Mouse (Mus musculus) forebrain, embryonic 14.5 days (tissue): ENCODE results near the gene Fgfr2. TPM values are rescaled to one million over a fixed set of nuclear protein-coding genes. Genes with fewer than 3 reads are reported as not detected.

Experiments used
- ATAC-seq: fragments of 200-750 bp; cut with Nextera tagmentation; 2 replicates; pipeline ENCODE4 v1.8.0; 2017; ENCODE audit warnings: mild to moderate bottlenecking, moderate library complexity
- DNase-seq: peaks from one replicate; pipeline ENCODE4 v3.0.0-alpha.2; 2015; ENCODE audit warnings: low spot score
- H3K27ac ChIP-seq: fragments of 300-500 bp; sonication (generic); 2 replicates; pipeline ENCODE4 v1.5.1; 2014; ENCODE audit warnings: low read depth, mild to moderate bottlenecking, control low read depth, low read length, moderate library complexity
- H3K27me3 ChIP-seq: fragments of 300-500 bp; sonication (generic); replicated peaks from 2 replicates; pipeline ENCODE4 v1.6.1; 2014; ENCODE audit warnings: low read length, control low read depth, mixed read lengths; ENCODE audit not compliant: control insufficient read depth, insufficient read depth
- H3K36me3 ChIP-seq: fragments of 300-500 bp; sonication (generic); 2 replicates; pipeline ENCODE4 v1.6.1; 2014; ENCODE audit warnings: low read length, control low read depth; ENCODE audit not compliant: control insufficient read depth, insufficient read depth
- H3K4me1 ChIP-seq: fragments of 300-500 bp; sonication (generic); 2 replicates; pipeline ENCODE4 v1.6.1; 2014; ENCODE audit warnings: antibody characterized with exemption, low read length, control low read depth; ENCODE audit not compliant: control insufficient read depth, insufficient read depth
- H3K4me2 ChIP-seq: fragments of 300-500 bp; sonication (generic); 2 replicates; pipeline ENCODE4 v1.6.1; 2014; ENCODE audit warnings: mild to moderate bottlenecking, control low read depth, low read length
- H3K4me3 ChIP-seq: fragments of 300-500 bp; sonication (generic); 2 replicates; pipeline ENCODE4 v1.5.1; 2014; ENCODE audit warnings: low read depth, low read length, control low read depth
- H3K9ac ChIP-seq: fragments of 300-500 bp; sonication (generic); 2 replicates; pipeline ENCODE4 v1.6.1; 2014; ENCODE audit warnings: mild to moderate bottlenecking, low read length, control low read depth, moderate library complexity
- H3K9me3 ChIP-seq: fragments of 300-500 bp; sonication (generic); replicated peaks from 2 replicates; pipeline ENCODE4 v1.6.1; 2016; ENCODE audit warnings: low read length, control low read depth, mixed read lengths; ENCODE audit not compliant: control insufficient read depth
- WGBS: fragments of 180-500 bp; shearing (Covaris S2); extraction: QIAGEN DNeasy Blood & Tissue Kit; methylation state at CpG from one replicate; pipeline ENCODE4 v1.1.7; 2014; 5-methylcytosine and 5-hydroxymethylcytosine counted together
- polyA plus RNA-seq: library from polyadenylated mRNA; unstranded; fragments of >200 nt; fragmentation: Nextera tagmentation; extraction: Ambion mirVana; gene quantifications from 2 replicates; pipeline ENCODE4 v1.2.1, GENCODE M21; 2014

The Fgfr2 gene
- polyA plus RNA-seq, 1 experiment from 2014 or later = 35.9 TPM

- DNase-seq (no peak), ATAC-seq (no peak)
- Histone ChIP-seq H3K36me3 (peaks cover 41% of the 10 kb centered on the region), H3K4me2 (no peak overlapping the region), H3K4me3 (no peak overlapping the region), H3K9me3 (no peaks in the 10 kb centered on the region), H3K27me3 (no peaks in the 10 kb centered on the region), H3K27ac (no peak overlapping the region), H3K4me1 (peaks cover 13% of the 10 kb centered on the region), H3K9ac (no peak overlapping the region)
- WGBS = 96% methylated on average over 4 of the region's 4 CpGs
Observed at GRCm38 (mm10) chr7:130727560-130727959, 2395.6 kb downstream of the Fgfr2 start.

GRCm38 (mm10) chr7:130726724-130727422 is 2396.3 kb downstream of the Fgfr2 start:
- DNase-seq (no peak), ATAC-seq (no peak)
- no peak overlapping the region for H3K27ac ChIP-seq
- no peaks in the 10 kb centered on the region for H3K9me3 ChIP-seq
- H3K4me1 ChIP-seq = peaks cover 9% of the 10 kb centered on the region; the same call in 1 of the 2 replicates
- H3K9ac ChIP-seq = no peak overlapping the region
- no peak overlapping the region for H3K4me3 ChIP-seq
- peaks cover 41% of the 10 kb centered on the region for H3K36me3 ChIP-seq
- WGBS = 82% methylated on average over 8 of the region's 8 CpGs
- H3K4me2 ChIP-seq = no peak overlapping the region
- no peaks in the 10 kb centered on the region for H3K27me3 ChIP-seq

- ATAC-seq (no peak), DNase-seq (peak; percentile 59)
- 75% methylated on average over 3 of the region's 3 CpGs for WGBS
- Histone ChIP-seq H3K4me3 (no peak overlapping the region), H3K4me2 (no peak overlapping the region), H3K36me3 (peaks cover 39% of the 10 kb centered on the region), H3K27ac (no peak overlapping the region), H3K9ac (no peak overlapping the region), H3K27me3 (no peaks in the 10 kb centered on the region), H3K4me1 (peaks cover 7% of the 10 kb centered on the region; the same call in 1 of the 2 replicates), H3K9me3 (no peaks in the 10 kb centered on the region)
Observed at GRCm38 (mm10) chr7:130726185-130726584, 2397.0 kb downstream of the Fgfr2 start.

- DNase-seq (no peak), ATAC-seq (0 out of 2 replicates have a peak, but pooled peaks have one; percentile 37)
- H3K4me3 ChIP-seq = no peak overlapping the region
- peak overlapping the region; percentile 58; the same call in 1 of the 2 replicates for H3K27ac ChIP-seq
- no peak overlapping the region for H3K4me2 ChIP-seq
- no peaks in the 10 kb centered on the region for H3K9me3 ChIP-seq
- H3K4me1 ChIP-seq = peaks cover 21% of the 10 kb centered on the region
- H3K27me3 ChIP-seq = no peaks in the 10 kb centered on the region
- 45% methylated on average over 9 of the region's 9 CpGs for WGBS
- H3K36me3 ChIP-seq = peaks cover 34% of the 10 kb centered on the region
- peak overlapping the region; percentile 8; the same call in 1 of the 2 replicates for H3K9ac ChIP-seq
Observed at GRCm38 (mm10) chr7:130720646-130721335, 2402.4 kb downstream of the Fgfr2 start.

GRCm38 (mm10) chr7:130719931-130720598 is 2403.1 kb downstream of the Fgfr2 start:
- DNase-seq = peak; percentile 30
- WGBS = 6% methylated on average over 16 of the region's 16 CpGs
- Histone ChIP-seq H3K27ac (peak overlapping the region; percentile 74), H3K9me3 (no peaks in the 10 kb centered on the region), H3K36me3 (peaks cover 34% of the 10 kb centered on the region), H3K4me1 (peaks cover 19% of the 10 kb centered on the region), H3K9ac (peak overlapping the region; percentile 38; the same call in 1 of the 2 replicates), H3K27me3 (no peaks in the 10 kb centered on the region), H3K4me3 (no peak overlapping the region), H3K4me2 (peak overlapping the region; percentile 23; the same call in 1 of the 2 replicates)
- peak; percentile 40 for ATAC-seq

GRCm38 (mm10) chr7:130716989-130717388 is 2406.2 kb downstream of the Fgfr2 start:
- DNase-seq = no peak
- 97% methylated on average over 6 of the region's 6 CpGs for WGBS
- no peak for ATAC-seq
- Histone ChIP-seq H3K4me3 (no peak overlapping the region), H3K36me3 (peaks cover 23% of the 10 kb centered on the region), H3K4me1 (peaks cover 21% of the 10 kb centered on the region), H3K9ac (no peak overlapping the region), H3K9me3 (no peaks in the 10 kb centered on the region), H3K27me3 (no peaks in the 10 kb centered on the region), H3K4me2 (no peak overlapping the region), H3K27ac (no peak overlapping the region)

GRCm38 (mm10) chr7:130716341-130716740 is 2406.8 kb downstream of the Fgfr2 start:
- no peak for ATAC-seq

GRCm38 (mm10) chr7:130715467-130715866 is 2407.7 kb downstream of the Fgfr2 start:
- H3K4me1 ChIP-seq = peaks cover 19% of the 10 kb centered on the region
- no peak overlapping the region for H3K9ac ChIP-seq
- DNase-seq (no peak), ATAC-seq (no peak)
- no peaks in the 10 kb centered on the region for H3K9me3 ChIP-seq
- no peak overlapping the region for H3K4me2 ChIP-seq
- no peak overlapping the region for H3K4me3 ChIP-seq
- H3K36me3 ChIP-seq = peaks cover 23% of the 10 kb centered on the region
- WGBS = 85% methylated on average over 3 of the region's 3 CpGs
- no peak overlapping the region for H3K27ac ChIP-seq
- no peaks in the 10 kb centered on the region for H3K27me3 ChIP-seq

More at GRCm38 (mm10) chr7:130716341-130716740, 2406.8 kb downstream of the Fgfr2 start:
- H3K4me2 ChIP-seq = no peak overlapping the region
- peaks cover 23% of the 10 kb centered on the region for H3K36me3 ChIP-seq
- H3K27ac ChIP-seq = no peak overlapping the region
- H3K4me3 ChIP-seq = no peak overlapping the region
- H3K27me3 ChIP-seq = no peaks in the 10 kb centered on the region
- H3K9ac ChIP-seq = no peak overlapping the region
- no peak for DNase-seq
- 91% methylated on average over 4 of the region's 4 CpGs for WGBS
- H3K4me1 ChIP-seq = peaks cover 21% of the 10 kb centered on the region
- H3K9me3 ChIP-seq = no peaks in the 10 kb centered on the region
